Comparison of ENCODE assay signal across 13 mouse cellular contexts in genomic region chr1:55447661-55448060, GRCm38 (mm10). TPM values are rescaled to one million over a fixed set of nuclear protein-coding genes. Genes with fewer than 3 reads are reported as not detected.
A peak's percentile ranks its signal among the peaks of the same experiment; 100 is the strongest.
DNase-seq lines count a peak whose midpoint lies in the region; ATAC-seq and TF ChIP-seq lines count a peak whose summit lies in the region.
"Had no signal": no experiment of that assay in that cellular context is flagged by ENCODE, and none has a peak within 500 bp of the region (broad histone marks: within the 10 kb centered on the region; RNA-seq: fewer than 3 reads in every experiment).

No protein-coding gene starts in this region.

- no peak for TF ChIP-seq POLR2A in bone marrow, adult 2 months (IDR thresholded peaks at IDR 0.05; ENCODE audit: borderline replicate concordance, control insufficient read depth, low read depth, low read length)

- TF ChIP-seq CTCF in left cerebral cortex, adult 2 months (IDR thresholded peaks at IDR 0.05): peak; percentile 41
- peak; percentile 35; the same call in 1 of the 2 replicates for TF ChIP-seq CTCF in bone marrow, adult 2 months (IDR thresholded peaks at IDR 0.05; ENCODE audit: control insufficient read depth, insufficient read depth, low read length)

- H3K27me3 ChIP-seq in forebrain, embryonic 11.5 days (ENCODE audit: control insufficient read depth, insufficient read depth, low read length): no peaks in the 10 kb centered on the region
- H3K27me3 ChIP-seq: limb, embryonic 12.5 days; neural tube, embryonic 12.5 days had no signal

- no peak for ATAC-seq in forebrain, embryonic 11.5 days (replicated peaks; ENCODE audit: low FRiP score)

- H3K4me2 ChIP-seq in forebrain, embryonic 11.5 days (ENCODE audit: low read depth, low read length, severe bottlenecking): no peak overlapping the region
- H3K4me2 ChIP-seq: limb, embryonic 12.5 days; neural tube, embryonic 12.5 days had no signal

- H3K9ac ChIP-seq in forebrain, embryonic 11.5 days (ENCODE audit: low read length): no peak overlapping the region
- H3K9ac ChIP-seq: limb, embryonic 12.5 days; neural tube, embryonic 12.5 days had no signal

- intact Hi-C loops in left cerebral cortex, adult 2 months (cut with DNase I): no loop called here

- DNase-seq in left cerebral cortex, adult 2 months (ENCODE audit: extremely low spot score in 1 of 2, low spot score in 2 of 2): no peak
- no peak for DNase-seq in left cerebral cortex, adult 11 months (ENCODE audit: low spot score)
- peak; percentile 54 for DNase-seq in ES-CJ7 (ENCODE audit: low read depth, low spot score)
- DNase-seq in retina, postnatal 1 day: peak; percentile 27
- DNase-seq in spleen, postnatal 14 days (ENCODE audit: low spot score in 2 of 2): no peak
- DNase-seq in forebrain, embryonic 11.5 days (ENCODE audit: low spot score): no peak
- DNase-seq in layer of hippocampus, adult 9-10 months (ENCODE audit: low spot score): no peak
- DNase-seq: cerebellum, adult 11-12 months; gastrocnemius, postnatal 10 days; kidney, postnatal 4 days had no signal

- H3K9me3 ChIP-seq in forebrain, embryonic 11.5 days (ENCODE audit: control insufficient read depth, low read length): no peaks in the 10 kb centered on the region
- H3K9me3 ChIP-seq: limb, embryonic 12.5 days; neural tube, embryonic 12.5 days had no signal

- no peaks in the 10 kb centered on the region for H3K4me1 ChIP-seq in bone marrow, adult 2 months (ENCODE audit: control insufficient read depth, insufficient read depth, low read length)
- H3K4me1 ChIP-seq in forebrain, embryonic 11.5 days (replicated peaks; ENCODE audit: control insufficient read depth, insufficient read depth, low read length): no peaks in the 10 kb centered on the region
- H3K4me1 ChIP-seq: limb, embryonic 12.5 days; neural tube, embryonic 12.5 days had no signal

- no peak overlapping the region for H3K4me3 ChIP-seq in left cerebral cortex, adult 2 months
- no peak overlapping the region for H3K4me3 ChIP-seq in bone marrow, adult 2 months (replicated peaks; ENCODE audit: control insufficient read depth, low read depth, low read length)
- H3K4me3 ChIP-seq in forebrain, embryonic 11.5 days (ENCODE audit: low read depth, low read length): no peak overlapping the region
- H3K4me3 ChIP-seq: limb, embryonic 12.5 days; neural tube, embryonic 12.5 days had no signal

- 84% methylated on average over 2 of the region's 2 CpGs for WGBS in bone marrow, adult 2 months
- 86% methylated on average over 2 of the region's 2 CpGs for WGBS in forebrain, embryonic 11.5 days

- H3K27ac ChIP-seq in left cerebral cortex, adult 2 months: no peak overlapping the region
- H3K27ac ChIP-seq in bone marrow, adult 2 months (ENCODE audit: control insufficient read depth, insufficient read depth, low read depth, low read length, poor library complexity): no peak overlapping the region
- H3K27ac ChIP-seq in forebrain, embryonic 11.5 days (ENCODE audit: low read depth, low read length): no peak overlapping the region
- H3K27ac ChIP-seq: limb, embryonic 12.5 days; neural tube, embryonic 12.5 days had no signal

- H3K36me3 ChIP-seq in forebrain, embryonic 11.5 days (ENCODE audit: control insufficient read depth, insufficient read depth, low read length): no peaks in the 10 kb centered on the region
- H3K36me3 ChIP-seq: limb, embryonic 12.5 days; neural tube, embryonic 12.5 days had no signal

RNA-seq across cellular contexts. Expression of gene Plcl1, which starts 41.9 kb away (rescaled TPM):
- total RNA-seq in left cerebral cortex, adult 2 months (2021): 10 to 100 TPM; 21.9 to 26.5 TPM
- polyA plus RNA-seq in bone marrow, adult 2 months (2011; ENCODE audit: insufficient read depth, insufficient read length, low replicate concordance, missing spikeins): 0.30 and 2.5 TPM in 2 replicates
- polyA plus RNA-seq in forebrain, embryonic 11.5 days (2014; fragmentation: Nextera tagmentation; extraction: Ambion mirVana): 2.2 and 3.3 TPM in 2 replicates

Comparison
In these comparisons a context has a peak if more than half of its experiments do, and no peak if none do; other contexts are left out.
1. DNase-seq: peak in ES-CJ7 (single experiment) and retina, postnatal 1 day (single experiment); none in left cerebral cortex, adult 2 months (0 of 2), left cerebral cortex, adult 11 months (single experiment), spleen, postnatal 14 days (0 of 2), forebrain, embryonic 11.5 days (single experiment) and layer of hippocampus, adult 9-10 months (single experiment).